Mouse (Mus musculus): ENCODE data around the gene Tnfrsf19. TPM values are rescaled to one million over a fixed set of nuclear protein-coding genes. Genes with fewer than 3 reads are reported as not detected.
A peak's percentile ranks its signal among the peaks of the same experiment; 100 is the strongest.

Gene Tnfrsf19
- total and polyA plus RNA-seq, 2 experiments, result 3.5 to 6.2 TPM

DNA sequence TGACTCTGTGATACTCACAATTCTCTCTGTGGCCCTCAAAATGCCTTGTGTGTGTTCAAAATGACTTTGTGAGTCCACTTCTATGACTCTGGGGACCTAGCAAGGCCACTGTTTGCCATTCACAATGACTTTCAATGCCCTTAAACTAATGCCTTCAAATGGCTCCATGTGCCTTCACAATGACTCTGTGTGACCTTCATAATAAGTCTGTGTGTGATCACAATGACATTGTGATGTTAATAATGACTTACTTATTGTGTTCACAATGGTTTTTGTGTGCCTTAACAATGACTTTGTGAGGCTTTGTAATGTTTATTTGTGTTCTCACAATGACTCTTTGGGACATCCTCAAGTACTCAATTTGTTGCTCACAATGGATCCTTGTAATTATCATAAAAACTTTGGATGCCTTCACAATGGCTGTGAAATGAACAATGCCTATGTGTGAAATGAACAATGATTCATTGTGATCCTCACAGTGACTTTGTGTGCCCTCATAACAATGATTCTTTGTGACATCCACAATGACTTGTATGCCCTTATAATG, 88.6 kb downstream of the Tnfrsf19 start:
- Histone ChIP-seq H3K27ac (replicated peaks; ENCODE audit: insufficient read depth, low read depth, low read length) (no peak overlapping the region), H3K79me2 (ENCODE audit: control insufficient read depth, insufficient read depth, low read length) (no peaks in the 10 kb centered on the region), H3K4me3 (ENCODE audit: insufficient read depth, low read depth, low read length) (no peak overlapping the region), H3K36me3 (ENCODE audit: control insufficient read depth, insufficient read depth, low read length) (no peaks in the 10 kb centered on the region), H3K9ac (ENCODE audit: low read depth, low read length) (no peak overlapping the region), H3K4me1 (ENCODE audit: control insufficient read depth, insufficient read depth, low read length) (no peaks in the 10 kb centered on the region), H3K27me3 (ENCODE audit: control insufficient read depth, insufficient read depth, low read length) (no peaks in the 10 kb centered on the region)
- TF ChIP-seq POLR2A (IDR thresholded peaks at IDR 0.05; ENCODE audit: extremely low read depth, insufficient read depth, low read length), result no peak
- TF ChIP-seq CTCF (IDR thresholded peaks at IDR 0.05; ENCODE audit: low read depth, low read length), result no peak
- no peak for DNase-seq (ENCODE audit: extremely low read depth, low read depth, low spot score)

DNA sequence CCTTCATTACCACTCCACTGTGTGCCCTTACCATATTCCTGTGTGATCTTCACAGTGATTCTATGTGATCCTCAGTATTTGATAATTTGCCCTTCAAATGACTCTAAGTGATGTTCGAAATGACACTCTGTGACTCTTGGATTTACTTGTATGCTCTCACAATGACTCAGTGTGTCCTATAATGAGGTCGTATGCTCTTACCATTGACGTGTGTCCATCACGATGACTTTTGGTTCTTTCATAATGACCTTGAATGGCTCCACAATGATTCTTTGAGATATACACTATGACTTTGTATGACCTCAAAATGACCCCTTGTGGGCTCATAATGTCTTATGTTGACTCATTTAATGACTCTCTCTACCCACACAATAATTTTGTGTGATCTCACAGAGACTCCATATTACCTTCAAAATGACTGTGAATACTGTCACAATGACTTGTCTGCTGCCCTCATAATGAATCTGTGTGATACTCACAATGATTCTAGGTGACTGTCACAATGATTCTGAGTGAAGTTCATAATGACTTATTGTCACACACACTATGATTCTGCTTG, 108.7 kb downstream of the Tnfrsf19 start:
- DNase-seq (ENCODE audit: extremely low read depth, low read depth, low spot score), result no peak
- WGBS, result 94% methylated on average over 4 of the region's 4 CpGs
- TF ChIP-seq CTCF (IDR thresholded peaks at IDR 0.05; ENCODE audit: low read depth, low read length) (no peak), POLR2A (IDR thresholded peaks at IDR 0.05; ENCODE audit: extremely low read depth, insufficient read depth, low read length) (no peak)
- Histone ChIP-seq H3K79me2 (ENCODE audit: control insufficient read depth, insufficient read depth, low read length) (no peaks in the 10 kb centered on the region), H3K9ac (ENCODE audit: low read depth, low read length) (no peak overlapping the region), H3K27me3 (ENCODE audit: control insufficient read depth, insufficient read depth, low read length) (no peaks in the 10 kb centered on the region), H3K4me1 (ENCODE audit: control insufficient read depth, insufficient read depth, low read length) (no peaks in the 10 kb centered on the region), H3K4me3 (ENCODE audit: insufficient read depth, low read depth, low read length) (no peak overlapping the region), H3K27ac (replicated peaks; ENCODE audit: insufficient read depth, low read depth, low read length) (no peak overlapping the region), H3K36me3 (ENCODE audit: control insufficient read depth, insufficient read depth, low read length) (no peaks in the 10 kb centered on the region)

DNA sequence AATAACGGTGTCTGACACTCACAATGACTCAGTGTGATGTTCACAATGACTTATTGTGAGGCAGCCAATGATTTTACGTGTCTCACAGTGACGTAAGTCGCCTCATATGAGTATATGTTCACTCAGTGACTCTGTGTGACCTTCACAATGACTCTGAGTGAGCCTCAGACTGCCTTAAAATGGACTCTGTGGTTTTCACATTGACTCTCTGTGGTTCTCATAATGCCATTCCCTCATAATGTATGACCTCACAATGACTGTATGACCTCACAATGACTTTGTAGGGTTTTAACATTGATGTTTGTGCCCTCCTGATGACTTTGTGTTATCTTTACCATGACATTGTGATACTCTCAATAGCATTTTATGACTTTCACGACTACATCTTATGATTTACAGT, 110.6 kb downstream of the Tnfrsf19 start:
- no peak for DNase-seq (ENCODE audit: extremely low read depth, low read depth, low spot score)
- H3K36me3 ChIP-seq (ENCODE audit: control insufficient read depth, insufficient read depth, low read length), result no peaks in the 10 kb centered on the region
- no peaks in the 10 kb centered on the region for H3K4me1 ChIP-seq (ENCODE audit: control insufficient read depth, insufficient read depth, low read length)
- WGBS, result 86% methylated on average over 5 of the region's 5 CpGs
- H3K27ac ChIP-seq (replicated peaks; ENCODE audit: insufficient read depth, low read depth, low read length), result no peak overlapping the region
- no peaks in the 10 kb centered on the region for H3K79me2 ChIP-seq (ENCODE audit: control insufficient read depth, insufficient read depth, low read length)
- TF ChIP-seq CTCF (IDR thresholded peaks at IDR 0.05; ENCODE audit: low read depth, low read length), result no peak
- TF ChIP-seq POLR2A (IDR thresholded peaks at IDR 0.05; ENCODE audit: extremely low read depth, insufficient read depth, low read length), result no peak
- no peaks in the 10 kb centered on the region for H3K27me3 ChIP-seq (ENCODE audit: control insufficient read depth, insufficient read depth, low read length)
- H3K9ac ChIP-seq (ENCODE audit: low read depth, low read length), result no peak overlapping the region
- no peak overlapping the region for H3K4me3 ChIP-seq (ENCODE audit: insufficient read depth, low read depth, low read length)

DNA sequence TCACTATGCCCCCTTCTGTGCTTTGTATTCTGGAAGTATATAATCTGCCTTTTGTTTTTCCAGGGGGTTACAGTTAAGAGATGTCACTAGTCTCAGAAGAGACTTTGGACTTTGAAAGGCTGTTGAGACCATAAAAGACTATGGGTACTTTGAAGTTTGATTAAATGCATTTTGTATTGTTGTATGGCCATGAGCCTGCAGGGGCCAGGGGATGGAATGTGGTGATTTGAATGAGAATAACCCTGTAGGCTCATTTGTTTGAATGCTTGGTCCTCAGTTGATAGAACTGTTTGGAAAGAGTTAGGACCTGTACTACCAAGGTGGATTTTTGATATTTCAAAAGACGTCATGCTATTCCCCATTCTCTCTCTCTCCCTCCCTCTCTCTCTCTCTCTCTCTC, 120.3 kb downstream of the Tnfrsf19 start:
- no peak overlapping the region for H3K27ac ChIP-seq (replicated peaks; ENCODE audit: insufficient read depth, low read depth, low read length)
- TF ChIP-seq POLR2A (IDR thresholded peaks at IDR 0.05; ENCODE audit: extremely low read depth, insufficient read depth, low read length) (no peak), CTCF (IDR thresholded peaks at IDR 0.05; ENCODE audit: low read depth, low read length) (no peak)
- 100% methylated on average over 1 of the region's 1 CpGs for WGBS
- no peaks in the 10 kb centered on the region for H3K27me3 ChIP-seq (ENCODE audit: control insufficient read depth, insufficient read depth, low read length)
- no peaks in the 10 kb centered on the region for H3K36me3 ChIP-seq (ENCODE audit: control insufficient read depth, insufficient read depth, low read length)
- H3K4me1 ChIP-seq (ENCODE audit: control insufficient read depth, insufficient read depth, low read length), result no peaks in the 10 kb centered on the region
- H3K4me3 ChIP-seq (ENCODE audit: insufficient read depth, low read depth, low read length), result no peak overlapping the region
- no peak overlapping the region for H3K9ac ChIP-seq (ENCODE audit: low read depth, low read length)
- no peaks in the 10 kb centered on the region for H3K79me2 ChIP-seq (ENCODE audit: control insufficient read depth, insufficient read depth, low read length)
- DNase-seq (ENCODE audit: extremely low read depth, low read depth, low spot score), result no peak

DNA sequence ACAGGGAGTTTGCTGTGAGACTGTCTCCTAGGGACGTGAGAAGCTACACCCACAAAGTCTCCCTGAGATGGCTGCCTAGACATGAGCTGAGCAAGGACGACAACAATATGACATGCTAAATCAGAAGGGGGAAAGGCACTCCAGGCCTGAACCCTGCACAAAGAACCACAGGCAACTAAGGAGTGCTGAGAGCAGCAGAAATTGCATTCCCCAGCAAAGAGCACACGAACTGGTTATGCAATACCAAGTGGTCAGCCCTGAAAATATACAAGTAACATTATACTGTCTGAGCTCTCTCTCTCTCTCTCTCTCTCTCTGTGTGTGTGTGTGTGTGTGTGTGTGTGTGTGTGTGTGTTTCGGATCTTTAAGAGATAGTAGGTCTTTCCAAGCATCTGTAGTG, 129.6 kb downstream of the Tnfrsf19 start:
- no peak overlapping the region for H3K27ac ChIP-seq (replicated peaks; ENCODE audit: insufficient read depth, low read depth, low read length)
- no peaks in the 10 kb centered on the region; the same call in 1 of the 2 replicates for H3K27me3 ChIP-seq (ENCODE audit: control insufficient read depth, insufficient read depth, low read length)
- H3K4me1 ChIP-seq (ENCODE audit: control insufficient read depth, insufficient read depth, low read length), result peaks cover 2% of the 10 kb centered on the region; the same call in 1 of the 2 replicates
- 60% methylated on average over 4 of the region's 4 CpGs for WGBS
- no peak overlapping the region for H3K4me3 ChIP-seq (ENCODE audit: insufficient read depth, low read depth, low read length)
- no peaks in the 10 kb centered on the region for H3K79me2 ChIP-seq (ENCODE audit: control insufficient read depth, insufficient read depth, low read length)
- peak; percentile 31 for DNase-seq (ENCODE audit: extremely low read depth, low read depth, low spot score)
- no peak overlapping the region for H3K9ac ChIP-seq (ENCODE audit: low read depth, low read length)
- no peaks in the 10 kb centered on the region for H3K36me3 ChIP-seq (ENCODE audit: control insufficient read depth, insufficient read depth, low read length)
- no peak for TF ChIP-seq POLR2A (IDR thresholded peaks at IDR 0.05; ENCODE audit: extremely low read depth, insufficient read depth, low read length)
- no peak for TF ChIP-seq CTCF (IDR thresholded peaks at IDR 0.05; ENCODE audit: low read depth, low read length)

Other genes starting within 250 kb of the Tnfrsf19 start
- gene Sacs, start 92.0 kb upstream of the Tnfrsf19 start, total RNA-seq (2014; rRNA removed), result 1.8 and 2.1 TPM in 2 replicates
- gene Sacs, start 92.0 kb upstream of the Tnfrsf19 start, polyA plus RNA-seq (2012; rRNA removed), result 0.06 and 0.10 TPM in 2 replicates
- gene Sgcg, start 212.0 kb upstream of the Tnfrsf19 start, total RNA-seq (2014; rRNA removed), result 0.18 TPM in 1 of 2 replicates, not detected in the other
- not detected in 2 replicates for gene Sgcg, start 212.0 kb upstream of the Tnfrsf19 start, polyA plus RNA-seq (2012; rRNA removed)